Mouse (Mus musculus) erythroid progenitor cell, adult 5-6 weeks (primary cell): Measurements from ENCODE around the gene Arhgdig. TPM values are rescaled to one million over a fixed set of nuclear protein-coding genes. Genes with fewer than 3 reads are reported as not detected.

Experiments
- ATAC-seq: replicated peaks from 2 replicates; pipeline ENCODE4 v1.8.0; 2016; ENCODE audit warnings: moderate number of reproducible peaks, mild to moderate bottlenecking, moderate TSS enrichment, inconsistent platforms; ENCODE audit not compliant: poor library complexity, low FRiP score, severe bottlenecking
- total RNA-seq, 2 experiments: library from RNA; stranded (forward) in 1 of 2; stranded (reverse) in 1 of 2; fragments of 150-400 nt in 1 of 2; fragments of 186-747, 209-891 nt in 1 of 2; gene quantifications; 2 replicates each; pipeline versions ENCODE4 v1.2.3 to v1.2.4; 2015 to 2017; ENCODE audit warnings: low replicate concordance in 2 of 2

Gene Arhgdig
- 3.2 TPM in 1 of 2 replicates, not detected in the other for total RNA-seq (2015; ENCODE audit: low replicate concordance)
- not detected in 2 replicates for total RNA-seq (2017; ENCODE audit: low replicate concordance)

- no peak for ATAC-seq
These were observed at the start of gene Arhgdig for GRCm38 (mm10) chr17:26207686-26208085. Arhgdig (minus strand) TSS chr17:26207786.

GRCm38 (mm10) chr17:26255313-26255712 is 47.7 kb upstream of the Arhgdig start:
- no peak for ATAC-seq

- ATAC-seq, result peak; percentile 48
These were observed 45.8 kb upstream of the Arhgdig start for GRCm38 (mm10) chr17:26253399-26253798.

- ATAC-seq, result peak; percentile 98
These were observed 45.1 kb upstream of the Arhgdig start, which contains the start of gene Luc7l for GRCm38 (mm10) chr17:26252539-26253251. Luc7l (plus strand) TSS chr17:26252896.

GRCm38 (mm10) chr17:26251886-26252538 is 44.4 kb upstream of the Arhgdig start:
- ATAC-seq, result no peak

GRCm38 (mm10) chr17:26244101-26244841 is 36.7 kb upstream of the Arhgdig start, which contains the start of gene Fam234a:
Fam234a (minus strand) TSS chr17:26244242.
- ATAC-seq, result peak; percentile 90

GRCm38 (mm10) chr17:26243471-26244100 is 36.0 kb upstream of the Arhgdig start:
- peak; percentile 62 for ATAC-seq

GRCm38 (mm10) chr17:26240990-26241389 is 33.4 kb upstream of the Arhgdig start:
- ATAC-seq, result no peak

GRCm38 (mm10) chr17:26240120-26240790 is 32.7 kb upstream of the Arhgdig start:
- no peak for ATAC-seq

- ATAC-seq, result no peak
These were observed 32.0 kb upstream of the Arhgdig start for GRCm38 (mm10) chr17:26239551-26239950.

- peak; percentile 43; the same call in 1 of the 2 replicates for ATAC-seq
These were observed 30.1 kb upstream of the Arhgdig start for GRCm38 (mm10) chr17:26237667-26238066.

GRCm38 (mm10) chr17:26235077-26235815 is 27.7 kb upstream of the Arhgdig start:
- no peak for ATAC-seq

- no peak for ATAC-seq
These were observed 26.8 kb upstream of the Arhgdig start for GRCm38 (mm10) chr17:26234386-26234785.

GRCm38 (mm10) chr17:26232863-26233262 is 25.3 kb upstream of the Arhgdig start:
- no peak for ATAC-seq

- ATAC-seq, result no peak
These were observed 23.6 kb upstream of the Arhgdig start for GRCm38 (mm10) chr17:26231156-26231555.

- ATAC-seq, result no peak
These were observed 22.2 kb upstream of the Arhgdig start for GRCm38 (mm10) chr17:26229776-26230175.

GRCm38 (mm10) chr17:26225150-26225549 is 17.6 kb upstream of the Arhgdig start:
- no peak for ATAC-seq

GRCm38 (mm10) chr17:26221508-26221907 is 13.9 kb upstream of the Arhgdig start:
- ATAC-seq, result no peak

- ATAC-seq, result no peak
These were observed 5.1 kb upstream of the Arhgdig start for GRCm38 (mm10) chr17:26212681-26213080.
